Mouse (Mus musculus) left cerebral cortex, adult 18-20 months (tissue): ENCODE measurements at regions not wholly inside any gene's neighbourhood (a gene's known extent, or its start where the extent isn't known, plus 50 kb on each side); places are given as distances from the start of the nearest gene placed in this dataset.
"Not testable (repeated sequence)": the region's sequence is repeated elsewhere in the genome, so short reads cannot be mapped to it uniquely, and the experiment has no call there.

Experiments used
- DNase-seq, 2 experiments: peaks; one replicate each; pipeline ENCODE4 v3.0.0; 2021 to 2022; ENCODE audit warnings: low spot score in 2 of 2, mixed read lengths in 1 of 2

DNA sequence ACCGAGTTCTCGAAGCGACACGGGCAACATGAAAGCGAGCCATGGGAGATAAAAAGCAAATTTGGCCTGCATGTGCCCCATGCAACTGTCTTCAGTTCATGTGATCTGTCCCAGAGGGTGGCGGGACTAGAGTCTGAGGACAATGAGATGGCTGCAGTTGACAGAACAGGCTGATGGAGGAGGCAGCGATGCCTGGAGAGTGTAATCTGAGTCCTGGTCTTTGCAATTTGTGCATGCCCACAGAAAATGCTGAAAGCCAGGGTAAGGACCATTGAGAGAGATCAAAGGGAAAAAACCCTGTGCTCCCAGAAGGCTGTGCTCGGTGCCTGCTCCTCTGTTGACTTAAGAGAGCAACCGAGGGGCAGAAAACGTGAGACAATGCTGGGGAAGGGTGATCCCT, 624.8 kb upstream of the BB014433 start:
- no peak for DNase-seq

DNA sequence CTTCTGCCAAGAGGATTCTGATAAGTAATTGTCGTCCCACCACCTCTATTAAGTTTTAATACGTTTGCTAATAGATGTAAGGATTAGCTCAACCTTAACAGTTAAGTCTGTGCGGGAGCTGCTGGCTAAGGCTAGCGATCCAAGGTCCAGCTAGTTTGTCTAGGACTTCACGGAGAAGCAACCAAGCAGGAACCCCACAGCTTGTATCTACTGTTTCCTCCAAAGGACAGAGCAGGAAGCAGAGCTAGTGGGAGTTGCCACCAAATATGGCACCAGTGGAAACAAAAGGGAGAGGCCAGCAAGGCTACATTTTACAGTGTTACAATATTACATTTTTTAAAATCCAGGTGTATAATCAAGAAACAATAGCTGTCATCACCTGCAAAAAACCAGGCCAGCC, 624.4 kb upstream of the BB014433 start:
- DNase-seq = no peak

DNA sequence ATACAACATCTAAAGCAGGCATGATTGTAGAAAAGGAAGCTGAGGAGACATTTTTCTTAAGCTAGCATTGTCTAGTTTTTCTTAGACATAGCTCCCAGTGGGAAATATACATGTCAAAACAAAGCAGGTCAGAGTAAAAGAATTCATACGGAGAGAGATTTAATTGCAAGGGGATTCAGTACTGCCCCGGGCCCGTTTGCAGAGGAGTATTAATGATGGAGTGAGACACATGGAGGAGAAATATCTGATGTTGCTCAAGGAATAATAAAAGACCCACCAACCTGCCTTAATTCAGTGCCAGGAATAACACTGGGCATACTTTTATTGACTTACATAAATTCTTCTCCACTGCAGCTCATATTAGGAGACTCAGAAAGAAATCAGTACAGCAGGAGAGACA, 623.6 kb upstream of the BB014433 start:
- no peak for DNase-seq

DNA sequence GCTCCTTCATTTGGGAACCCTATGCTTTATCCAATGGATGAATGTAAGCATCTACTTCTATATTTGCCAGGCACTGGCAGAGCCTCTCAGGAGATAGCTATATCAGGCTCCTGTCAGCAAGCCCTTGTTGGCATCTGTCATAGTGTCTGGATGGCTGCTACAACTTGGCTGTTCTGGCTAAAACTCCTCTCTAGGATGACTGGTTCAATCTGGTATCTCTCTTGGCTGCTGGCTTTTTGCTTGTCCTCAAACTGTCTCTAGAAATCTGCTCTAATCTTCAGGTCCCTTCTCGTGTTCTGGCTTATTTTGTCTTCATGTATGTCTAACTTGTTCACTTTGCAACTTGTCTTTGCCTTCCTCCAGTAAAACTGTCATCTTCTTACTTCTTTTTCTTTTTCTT, 614.7 kb upstream of the BB014433 start:
- no peak for DNase-seq

GRCm38 (mm10) chr8:15634769-15635366, 589.0 kb upstream of the BB014433 start:
- DNase-seq = no peak

DNA sequence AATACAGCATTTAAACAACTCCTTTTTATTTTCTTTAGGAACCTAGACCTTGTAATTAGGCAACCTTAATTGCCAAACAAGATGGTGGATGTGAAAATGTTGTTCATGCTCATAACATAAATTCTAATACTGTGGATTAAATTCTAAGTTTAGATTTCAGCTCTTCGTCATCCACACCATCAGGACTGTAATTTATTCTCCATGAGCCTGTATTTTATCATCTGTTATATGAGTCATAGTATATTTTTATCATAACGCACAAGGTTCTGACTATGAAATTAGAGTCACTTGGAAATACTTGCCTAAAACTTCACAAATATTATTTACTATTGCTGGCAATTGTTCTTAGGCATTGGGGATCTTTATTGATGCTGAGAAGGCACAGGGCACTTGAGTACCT, 582.7 kb upstream of the BB014433 start:
- no peak for DNase-seq

GRCm38 (mm10) chr8:15623602-15624392, 577.9 kb upstream of the BB014433 start:
- DNase-seq = not testable (repeated sequence)

- DNase-seq = no peak
These were observed 564.3 kb upstream of the BB014433 start for GRCm38 (mm10) chr8:15610217-15610616.

DNA sequence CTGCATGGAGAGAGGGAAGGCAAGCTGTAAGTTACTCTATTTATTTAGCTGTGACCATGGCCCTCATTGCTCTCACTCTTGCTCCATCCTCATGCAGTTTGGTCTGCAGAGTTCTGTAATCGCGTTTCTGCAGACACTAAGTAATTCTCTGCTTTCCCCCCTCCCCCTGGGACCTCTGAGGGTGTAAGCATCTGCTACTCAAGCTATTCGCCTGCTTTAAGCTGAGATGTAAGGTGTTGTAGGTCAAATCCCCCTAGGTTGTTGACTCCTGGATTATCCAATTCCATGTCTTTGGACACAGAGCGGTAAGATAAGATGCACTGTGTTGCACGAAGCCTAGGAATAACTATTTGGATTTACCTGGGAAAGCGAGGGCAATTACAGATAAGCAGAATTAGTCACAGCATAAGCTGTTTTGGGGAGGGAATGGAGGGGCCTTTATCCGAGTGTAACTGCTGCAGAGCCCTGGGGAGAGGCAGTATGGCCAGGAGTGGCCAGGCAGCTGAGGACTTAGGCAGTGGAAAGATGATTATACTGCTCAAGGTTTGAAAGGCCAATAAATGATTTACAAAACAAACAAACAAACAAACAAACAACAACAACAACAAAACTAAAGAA, 561.8 kb upstream of the BB014433 start:
- no peak for DNase-seq

DNA sequence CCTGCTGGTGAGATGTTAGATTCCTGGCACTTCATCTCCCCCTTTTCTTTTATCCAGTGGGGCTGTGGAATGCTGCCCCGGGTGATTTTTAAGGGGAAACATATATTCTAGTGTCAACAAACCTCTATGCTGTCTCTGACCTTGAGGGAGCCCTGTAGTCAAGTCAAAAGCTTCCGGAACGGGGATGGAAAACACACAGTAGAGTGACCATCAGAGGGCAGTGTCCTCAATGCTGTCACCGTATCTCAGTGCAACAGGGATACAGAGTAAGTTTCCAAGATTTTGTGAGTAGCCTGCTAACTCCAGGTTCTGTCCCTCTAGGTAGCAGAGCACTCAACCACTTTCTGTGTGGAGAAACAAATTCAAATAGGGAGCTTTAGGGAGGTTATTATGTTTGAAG, 555.7 kb upstream of the BB014433 start:
- peak in 1 of 2 experiments; percentile 71 for DNase-seq

- DNase-seq = no peak
These were observed 547.2 kb upstream of the BB014433 start for GRCm38 (mm10) chr8:15593106-15593505.

- DNase-seq = no peak
These were observed 537.9 kb upstream of the BB014433 start for GRCm38 (mm10) chr8:15583782-15584181.

- DNase-seq = peak; percentile 69 to 84
These were observed 524.2 kb upstream of the BB014433 start for GRCm38 (mm10) chr8:15570091-15570490.

DNA sequence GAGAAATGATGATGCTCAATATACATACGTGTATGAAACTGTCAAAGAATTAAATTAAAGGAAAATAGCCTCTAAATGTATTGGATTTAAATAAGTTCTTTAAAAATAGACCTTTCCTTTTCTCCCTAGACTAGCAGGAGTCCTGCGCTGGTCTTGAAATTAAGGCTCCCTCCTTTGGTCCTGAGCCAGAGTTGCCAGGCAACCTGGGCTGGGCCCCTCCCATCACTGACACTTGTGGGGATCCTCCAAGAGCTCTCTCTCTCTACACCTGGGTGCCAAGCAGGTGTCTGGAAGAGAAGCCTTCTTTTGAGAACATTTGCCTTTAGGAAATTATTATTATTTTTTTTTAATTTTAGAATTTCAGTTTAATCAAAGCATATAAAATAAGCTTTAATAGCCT, 521.9 kb upstream of the BB014433 start:
- DNase-seq = no peak

DNA sequence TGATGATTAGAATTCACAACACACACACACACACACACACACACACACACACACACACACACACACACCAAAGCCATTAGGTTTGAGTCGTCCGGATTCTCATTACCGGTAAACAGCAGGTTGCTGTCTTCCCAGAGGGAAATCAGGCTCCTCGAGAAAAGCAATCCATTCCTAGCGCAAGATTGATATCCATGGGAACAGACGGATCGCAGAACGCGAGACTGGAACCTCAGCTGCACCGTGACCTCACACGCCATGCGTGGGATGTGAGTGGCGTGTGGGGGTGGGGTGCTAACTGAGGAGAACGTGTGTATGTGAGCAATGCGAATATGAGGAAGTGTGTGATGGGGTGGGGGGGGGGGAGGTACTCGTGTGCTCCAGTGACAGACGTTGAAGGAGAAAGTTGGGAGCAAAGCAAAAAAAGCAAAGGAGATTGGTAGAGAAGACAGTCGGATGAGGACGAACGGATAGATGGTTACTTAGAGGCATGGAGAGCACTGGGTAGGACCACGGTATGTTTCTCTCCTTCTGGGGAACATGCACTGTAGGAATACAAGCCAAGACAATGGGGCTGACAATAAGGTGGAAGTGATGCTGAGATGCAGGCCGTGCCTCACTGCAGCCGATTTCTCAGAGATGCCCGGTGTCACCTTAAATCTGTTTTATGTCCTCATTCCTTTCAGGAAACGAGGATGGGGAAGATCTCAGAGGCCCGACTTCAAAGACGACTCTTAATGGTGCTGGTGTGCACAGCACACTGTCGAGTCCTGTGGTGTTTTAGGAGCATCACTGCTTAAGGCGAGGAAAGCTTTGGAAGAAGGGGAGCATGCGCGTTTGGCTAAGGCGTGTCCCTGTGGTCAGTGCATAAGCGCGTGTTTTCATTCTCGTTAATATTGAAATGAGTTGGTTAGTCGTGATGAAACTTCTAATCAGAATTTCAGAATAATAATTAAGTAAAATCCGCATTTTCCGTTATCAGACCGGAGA, 516.7 kb upstream of the BB014433 start:
- DNase-seq = peak; percentile 28 to 49

GRCm38 (mm10) chr8:15532027-15532426, 486.1 kb upstream of the BB014433 start:
- DNase-seq = no peak

- no peak for DNase-seq
These were observed 479.6 kb upstream of the BB014433 start for GRCm38 (mm10) chr8:15525461-15525860.

DNA sequence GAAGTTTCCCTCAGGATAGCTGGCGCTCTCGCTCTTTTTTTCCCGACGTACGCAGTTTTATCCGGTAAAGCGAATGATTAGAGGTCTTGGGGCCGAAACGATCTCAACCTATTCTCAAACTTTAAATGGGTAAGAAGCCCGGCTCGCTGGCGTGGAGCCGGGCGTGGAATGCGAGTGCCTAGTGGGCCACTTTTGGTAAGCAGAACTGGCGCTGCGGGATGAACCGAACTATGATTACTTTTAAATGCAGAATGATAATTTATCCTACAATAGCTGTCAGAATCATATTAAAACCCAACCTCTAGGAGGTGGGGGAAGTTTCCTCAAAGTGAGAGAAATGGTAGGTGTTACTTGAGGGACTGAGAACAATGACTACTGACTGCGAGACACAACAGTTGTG, 474.0 kb upstream of the BB014433 start:
- peak in 1 of 2 experiments; percentile 61 for DNase-seq

- DNase-seq = peak in 1 of 2 experiments; percentile 48
These were observed 455.1 kb upstream of the BB014433 start for GRCm38 (mm10) chr8:15500973-15501372.

GRCm38 (mm10) chr8:15497566-15497965, 451.7 kb upstream of the BB014433 start:
- DNase-seq = peak; percentile 17 to 26

- peak; percentile 70 to 83 for DNase-seq
These were observed 450.4 kb upstream of the BB014433 start for GRCm38 (mm10) chr8:15496248-15496647.
